Comparison of ENCODE assay signal across 17 mouse cellular contexts in the genomic region with DNA sequence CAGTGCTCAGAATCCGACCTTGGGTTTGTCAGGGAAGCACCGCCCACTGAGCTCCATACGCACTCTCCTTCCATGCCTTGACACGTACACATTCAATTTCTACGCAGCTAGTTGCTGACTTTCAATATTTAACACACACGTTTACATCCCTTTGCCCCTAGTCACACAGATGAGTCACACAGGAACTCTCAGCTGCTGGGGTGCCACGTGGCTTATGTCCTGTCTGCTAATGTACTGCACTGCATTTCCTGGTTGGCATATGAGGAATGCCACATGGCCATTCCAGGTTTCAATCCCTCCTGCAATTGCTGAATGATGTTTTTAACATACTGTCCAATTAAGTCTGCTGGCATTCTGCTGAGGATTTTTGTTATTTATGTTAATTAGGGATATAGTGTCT. TPM values are rescaled to one million over a fixed set of nuclear protein-coding genes. Genes with fewer than 3 reads are reported as not detected.
A peak's percentile ranks its signal among the peaks of the same experiment; 100 is the strongest.
DNase-seq lines count a peak whose midpoint lies in the region; ATAC-seq lines count a peak whose summit lies in the region.
"Had no signal": no experiment of that assay in that cellular context is flagged by ENCODE, and none has a peak within 500 bp of the region (broad histone marks: within the 10 kb centered on the region; RNA-seq: fewer than 3 reads in every experiment).

No protein-coding gene starts in this region.

- H3K4me3 ChIP-seq in liver, embryonic 16.5 days (ENCODE audit: low read depth, low read length) = no peak overlapping the region
- no peak overlapping the region for H3K4me3 ChIP-seq in liver, embryonic 12.5 days
- no peak overlapping the region for H3K4me3 ChIP-seq in intestine, embryonic 16.5 days (ENCODE audit: low read length)
- no peak overlapping the region for H3K4me3 ChIP-seq in midbrain, embryonic 16.5 days (ENCODE audit: low read depth, low read length)
- H3K4me3 ChIP-seq: embryonic facial prominence, embryonic 12.5 days; kidney, embryonic 15.5 days; limb, embryonic 13.5 days; neural tube, embryonic 13.5 days had no signal

- no peaks in the 10 kb centered on the region for H3K36me3 ChIP-seq in liver, embryonic 16.5 days (ENCODE audit: control insufficient read depth, insufficient read depth)
- no peaks in the 10 kb centered on the region for H3K36me3 ChIP-seq in liver, embryonic 12.5 days
- no peaks in the 10 kb centered on the region for H3K36me3 ChIP-seq in intestine, embryonic 16.5 days (ENCODE audit: control insufficient read depth, insufficient read depth, low read length)
- H3K36me3 ChIP-seq in midbrain, embryonic 16.5 days (ENCODE audit: control insufficient read depth, insufficient read depth, low read length) = no peaks in the 10 kb centered on the region; the same call in 1 of the 2 replicates
- H3K36me3 ChIP-seq: kidney, embryonic 15.5 days had no signal

- ATAC-seq in liver, embryonic 16.5 days (ENCODE audit: low read depth) = 0 out of 2 replicates have a peak, but pooled peaks have one; percentile 30
- ATAC-seq in liver, embryonic 12.5 days = no peak
- peak; percentile 37 for ATAC-seq in CD4-positive, CD25-positive, alpha-beta regulatory T cell, adult 4 months
- ATAC-seq in intestine, embryonic 16.5 days = peak; percentile 84
- no peak for ATAC-seq in midbrain, embryonic 16.5 days
- ATAC-seq: hindbrain, embryonic 16.5 days had no signal

- H3K9ac ChIP-seq in liver, embryonic 16.5 days (ENCODE audit: low read depth, low read length) = no peak overlapping the region
- H3K9ac ChIP-seq in liver, embryonic 12.5 days = no peak overlapping the region
- no peak overlapping the region for H3K9ac ChIP-seq in intestine, embryonic 16.5 days (ENCODE audit: low read depth, low read length)
- H3K9ac ChIP-seq in midbrain, embryonic 16.5 days (ENCODE audit: low read depth, low read length) = no peak overlapping the region
- H3K9ac ChIP-seq: embryonic facial prominence, embryonic 12.5 days; kidney, embryonic 15.5 days; limb, embryonic 13.5 days; neural tube, embryonic 13.5 days had no signal

- DNase-seq in adrenal gland, adult 2 months = peak; percentile 58
- no peak for DNase-seq in adrenal gland, postnatal 25 days
- no peak for DNase-seq in c-Kit-positive CD71-positive TER-119-positive erythroid progenitor cells, embryonic 14.5 days (ENCODE audit: low spot score)
- DNase-seq: cerebellum, postnatal 10 days; heart, postnatal 10 days; lung, postnatal 10 days; midbrain, embryonic 14.5 days had no signal

- H3K27ac ChIP-seq in liver, embryonic 16.5 days (ENCODE audit: low read length) = no peak overlapping the region
- no peak overlapping the region for H3K27ac ChIP-seq in liver, embryonic 12.5 days
- H3K27ac ChIP-seq in intestine, embryonic 16.5 days (ENCODE audit: low read length) = no peak overlapping the region
- no peak overlapping the region for H3K27ac ChIP-seq in midbrain, embryonic 16.5 days (ENCODE audit: low read length)
- H3K27ac ChIP-seq: embryonic facial prominence, embryonic 12.5 days; kidney, embryonic 15.5 days; limb, embryonic 13.5 days; neural tube, embryonic 13.5 days had no signal

- no peaks in the 10 kb centered on the region for H3K27me3 ChIP-seq in liver, embryonic 16.5 days (ENCODE audit: control insufficient read depth, insufficient read depth, low read depth, low read length)
- H3K27me3 ChIP-seq in liver, embryonic 12.5 days (replicated peaks) = no peaks in the 10 kb centered on the region
- no peaks in the 10 kb centered on the region for H3K27me3 ChIP-seq in intestine, embryonic 16.5 days (replicated peaks; ENCODE audit: control insufficient read depth, insufficient read depth, low read length)
- H3K27me3 ChIP-seq in midbrain, embryonic 16.5 days (ENCODE audit: control insufficient read depth, insufficient read depth, low read depth, low read length) = no peaks in the 10 kb centered on the region
- H3K27me3 ChIP-seq: embryonic facial prominence, embryonic 12.5 days; kidney, embryonic 15.5 days; limb, embryonic 13.5 days; neural tube, embryonic 13.5 days had no signal

- no peaks in the 10 kb centered on the region for H3K9me3 ChIP-seq in liver, embryonic 16.5 days (replicated peaks; ENCODE audit: control insufficient read depth, low read length)
- no peaks in the 10 kb centered on the region for H3K9me3 ChIP-seq in liver, embryonic 12.5 days (replicated peaks)
- no peaks in the 10 kb centered on the region for H3K9me3 ChIP-seq in intestine, embryonic 16.5 days (ENCODE audit: control insufficient read depth, low read length)
- no peaks in the 10 kb centered on the region for H3K9me3 ChIP-seq in midbrain, embryonic 16.5 days (replicated peaks; ENCODE audit: control insufficient read depth, low read length, poor library complexity, severe bottlenecking)
- H3K9me3 ChIP-seq: embryonic facial prominence, embryonic 12.5 days; kidney, embryonic 15.5 days; limb, embryonic 13.5 days; neural tube, embryonic 13.5 days had no signal

- H3K4me1 ChIP-seq in liver, embryonic 16.5 days (ENCODE audit: control insufficient read depth, low read depth, low read length) = no peaks in the 10 kb centered on the region
- no peaks in the 10 kb centered on the region for H3K4me1 ChIP-seq in liver, embryonic 12.5 days
- H3K4me1 ChIP-seq in intestine, embryonic 16.5 days (ENCODE audit: control insufficient read depth, insufficient read depth, low read length) = no peaks in the 10 kb centered on the region; the same call in 1 of the 2 replicates
- no peaks in the 10 kb centered on the region for H3K4me1 ChIP-seq in midbrain, embryonic 16.5 days (ENCODE audit: control insufficient read depth, insufficient read depth, low read length)
- H3K4me1 ChIP-seq: embryonic facial prominence, embryonic 12.5 days; kidney, embryonic 15.5 days; limb, embryonic 13.5 days; neural tube, embryonic 13.5 days had no signal

- H3K4me2 ChIP-seq in liver, embryonic 16.5 days (ENCODE audit: low read depth, low read length) = no peak overlapping the region
- H3K4me2 ChIP-seq in liver, embryonic 12.5 days = no peak overlapping the region
- H3K4me2 ChIP-seq in intestine, embryonic 16.5 days (ENCODE audit: low read depth, low read length) = no peak overlapping the region
- no peak overlapping the region for H3K4me2 ChIP-seq in midbrain, embryonic 16.5 days (ENCODE audit: low read length)
- H3K4me2 ChIP-seq: embryonic facial prominence, embryonic 12.5 days; kidney, embryonic 15.5 days; limb, embryonic 13.5 days; neural tube, embryonic 13.5 days had no signal

- WGBS in liver, embryonic 16.5 days (ENCODE audit: insufficient replicate concordance) = 22% methylated on average over 7 of the region's 7 CpGs
- 41% methylated on average over 7 of the region's 7 CpGs for WGBS in liver, embryonic 12.5 days (ENCODE audit: insufficient replicate concordance)
- 40% methylated on average over 7 of the region's 7 CpGs for WGBS in intestine, embryonic 16.5 days
- WGBS in midbrain, embryonic 16.5 days = 85% methylated on average over 7 of the region's 7 CpGs

RNA-seq across cellular contexts. Expression of a gene that starts 59.8 kb away (rescaled TPM):
- 1 to 10 TPM; 2.6 to 4.5 TPM for total RNA-seq in adrenal gland, adult 2 months (2021)
- polyA plus RNA-seq in adrenal gland, adult 2 months (2012; rRNA removed) = 0.22 TPM in 2 replicates
- total RNA-seq in adrenal gland, postnatal 25 days (2021) = 5.5 and 6.8 TPM in 2 replicates
- 6.3 and 6.5 TPM in 2 replicates for polyA plus RNA-seq in liver, embryonic 16.5 days (2015; fragmentation: Nextera tagmentation; extraction: Ambion mirVana)
- polyA plus RNA-seq in liver, embryonic 12.5 days (2016; fragmentation: Nextera tagmentation; extraction: Ambion mirVana) = 9.1 and 10.8 TPM in 2 replicates
- 10 to 100 TPM; 11.1 to 11.4 TPM for polyA plus RNA-seq in CD4-positive, CD25-positive, alpha-beta regulatory T cell, adult 4 months (2017; shearing (Covaris generic))
- 8.2 and 8.6 TPM in 2 replicates for polyA plus RNA-seq in intestine, embryonic 16.5 days (2015; fragmentation: Nextera tagmentation; extraction: Ambion mirVana)
- polyA plus RNA-seq in midbrain, embryonic 16.5 days (2015; fragmentation: Nextera tagmentation; extraction: Ambion mirVana) = 18.7 and 19.0 TPM in 2 replicates

Comparison
In these comparisons a context has a peak if more than half of its experiments do, and no peak if none do; other contexts are left out.
1. ATAC-seq: peak in liver, embryonic 16.5 days (single experiment), CD4-positive, CD25-positive, alpha-beta regulatory T cell, adult 4 months (single experiment) and intestine, embryonic 16.5 days (single experiment); none in liver, embryonic 12.5 days (single experiment) and midbrain, embryonic 16.5 days (single experiment).